Mouse (Mus musculus) CH12.LX (cell line): ENCODE measurements around the gene Nudc.

Source experiments
- BHLHE40 ChIP-seq: IDR thresholded peaks from 2 replicates; pipeline ENCODE4 v1.6.1; 2011; ENCODE audit warnings: mild to moderate bottlenecking, low read depth, low read length, improper control_type of control experiment
- CTCF ChIP-seq, 2 experiments: IDR thresholded peaks in 1 of 2; conservative IDR thresholded peaks in 1 of 2; 2 replicates each; pipeline ENCODE4 v1.5.1; 2011 to 2012; ENCODE audit warnings: low read depth in 2 of 2, low read length in 2 of 2, improper control_type of control experiment in 1 of 2, inconsistent platforms in 1 of 2, mild to moderate bottlenecking in 1 of 2, moderate library complexity in 1 of 2
- MAFK ChIP-seq: IDR thresholded peaks from 2 replicates; pipeline ENCODE4 v1.6.1; 2011; ENCODE audit warnings: low read length, improper control_type of control experiment; ENCODE audit not compliant: insufficient replicate concordance
- MAX ChIP-seq: IDR thresholded peaks from 2 replicates; pipeline ENCODE4 v1.6.1; 2011; ENCODE audit warnings: low read length, improper control_type of control experiment
- MAZ ChIP-seq: IDR thresholded peaks from 2 replicates; pipeline ENCODE4 v1.6.1; 2012; ENCODE audit warnings: low read depth, mild to moderate bottlenecking, inconsistent platforms, low read length, improper control_type of control experiment, moderate library complexity
- MXI1 ChIP-seq: IDR thresholded peaks from 2 replicates; pipeline ENCODE4 v1.6.1; 2011; ENCODE audit warnings: mild to moderate bottlenecking, low read depth, low read length, improper control_type of control experiment
- POLR2A ChIP-seq: IDR thresholded peaks from 2 replicates; pipeline ENCODE4 v1.6.1; 2011; ENCODE audit warnings: low read depth, mild to moderate bottlenecking, improper control_type of control experiment, low read length
- POLR2AphosphoS2 ChIP-seq: IDR thresholded peaks from 2 replicates; pipeline ENCODE4 v1.6.1; 2011; ENCODE audit warnings: low read depth, low read length, improper control_type of control experiment
- USF2 ChIP-seq: conservative IDR thresholded peaks from 2 replicates; pipeline ENCODE4 v1.6.1; 2011; ENCODE audit warnings: low read depth, low read length, improper control_type of control experiment
- ZC3H11A ChIP-seq: IDR thresholded peaks from 2 replicates; pipeline ENCODE4 v1.6.1; 2012; ENCODE audit warnings: low read depth, mild to moderate bottlenecking, inconsistent platforms, low read length, improper control_type of control experiment
- ZMIZ1 ChIP-seq: IDR thresholded peaks from 2 replicates; pipeline ENCODE4 v1.6.1; 2012; ENCODE audit warnings: low read depth, mild to moderate bottlenecking, inconsistent platforms, low read length, improper control_type of control experiment

GRCm38 (mm10) chr4:133569291-133570065 lies 23.7 kb upstream of the Nudc start:
- TF ChIP-seq ZMIZ1 (no peak), MAFK (no peak), CTCF (conservative IDR thresholded peaks at IDR 0.05 in 1 of 2, IDR thresholded peaks at IDR 0.05 in 1 of 2; ENCODE audit: low read depth in 2 of 2, low read length in 2 of 2) (no peak), USF2 (no peak), MXI1 (no peak), POLR2A (no peak), POLR2AphosphoS2 (no peak), ZC3H11A (no peak), MAX (no peak), MAZ (no peak), BHLHE40 (no peak)
